Comparison of ENCODE assay signal across 1 mouse cellular context in genomic region chr11:75540710-75541581, GRCm38 (mm10).
TF ChIP-seq lines count a peak whose summit lies in the region.

No protein-coding gene starts in this region.

TF ChIP-seq in CH12.LX, 34 proteins besides CTCF, POLR2A, EP300 and RAD21 (continued from another document):
- TF ChIP-seq IRF4 (IDR thresholded peaks at IDR 0.05; ENCODE audit: low read depth, low read length) = no peak
- TF ChIP-seq ELF1 (IDR thresholded peaks at IDR 0.05; ENCODE audit: low read depth, low read length) = no peak
- TF ChIP-seq MAX (IDR thresholded peaks at IDR 0.05; ENCODE audit: low read length) = 0 out of 2 replicates have a peak, but pooled peaks have one; percentile 21
- no peak for TF ChIP-seq MAZ (IDR thresholded peaks at IDR 0.05; ENCODE audit: low read depth, low read length)
